Mouse (Mus musculus) CH12.LX (cell line): ENCODE results near the gene Nr1i3. TPM values are rescaled to one million over a fixed set of nuclear protein-coding genes. Genes with fewer than 3 reads are reported as not detected.

Experiments used
- DNase-seq: peaks from one replicate; pipeline ENCODE4 v3.0.0-alpha.2; 2013; ENCODE audit errors: extremely low read depth
- H3K27ac ChIP-seq: 2 replicates; pipeline ENCODE4 v1.5.1; 2012; ENCODE audit warnings: low read depth, mild to moderate bottlenecking, control low read depth, moderate library complexity; ENCODE audit not compliant: insufficient read depth
- H3K27me3 ChIP-seq: replicated peaks from 2 replicates; pipeline ENCODE3; 2012; ENCODE audit warnings: inconsistent platforms
- H3K36me3 ChIP-seq, 2 experiments: replicated peaks in 1 of 2; 2 replicates each; pipeline versions ENCODE3 to v1.6.1; 2012; ENCODE audit warnings: inconsistent platforms in 1 of 2, low read length in 1 of 2, mild to moderate bottlenecking in 1 of 2, mixed read lengths in 1 of 2, moderate library complexity in 1 of 2; ENCODE audit not compliant: control insufficient read depth in 1 of 2, insufficient read depth in 1 of 2
- H3K4me1 ChIP-seq, 2 experiments: 2 replicates each; pipeline ENCODE4 v1.6.1; 2012; ENCODE audit warnings: inconsistent platforms in 1 of 2, moderate library complexity in 1 of 2; ENCODE audit not compliant: insufficient read depth in 2 of 2, control insufficient read depth in 1 of 2
- H3K4me2 ChIP-seq: 2 replicates; pipeline ENCODE4 v1.6.1; 2012; ENCODE audit warnings: low read depth, mild to moderate bottlenecking, control low read depth; ENCODE audit not compliant: poor library complexity, insufficient read depth, severe bottlenecking
- H3K4me3 ChIP-seq, 3 experiments: fragments of 150-350 bp in 1 of 3; sonication (generic) in 1 of 3; replicated peaks in 1 of 3; 2 replicates each; pipeline versions ENCODE3 to v1.5.1; 2011 to 2012; ENCODE audit warnings: low read depth in 2 of 3, low read length in 2 of 3, mild to moderate bottlenecking in 2 of 3, moderate library complexity in 2 of 3, control low read depth in 1 of 3, improper control_type of control experiment in 1 of 3, inconsistent platforms in 1 of 3, mixed read lengths in 1 of 3; ENCODE audit not compliant: poor library complexity in 1 of 3
- H3K79me2 ChIP-seq: replicated peaks from 2 replicates; pipeline ENCODE4 v1.6.1; 2012; ENCODE audit warnings: mild to moderate bottlenecking, moderate library complexity; ENCODE audit not compliant: control insufficient read depth, poor library complexity, insufficient read depth, severe bottlenecking; ENCODE audit errors: extremely low read depth
- H3K9ac ChIP-seq: 2 replicates; pipeline ENCODE4 v1.6.1; 2012; ENCODE audit warnings: low read depth, mild to moderate bottlenecking, control low read depth, moderate library complexity; ENCODE audit not compliant: insufficient read depth
- H3K9me3 ChIP-seq: replicated peaks from 2 replicates; pipeline ENCODE3; 2012; ENCODE audit warnings: low read length, inconsistent platforms, mixed read lengths
- CHD2 ChIP-seq: IDR thresholded peaks from 2 replicates; pipeline ENCODE4 v1.6.1; 2011; ENCODE audit warnings: low read length, improper control_type of control experiment
- E2F4 ChIP-seq: IDR thresholded peaks from 2 replicates; pipeline ENCODE4 v1.6.1; 2011; ENCODE audit warnings: low read depth, low read length, improper control_type of control experiment; ENCODE audit not compliant: insufficient replicate concordance
- ELF1 ChIP-seq: IDR thresholded peaks from 2 replicates; pipeline ENCODE4 v1.6.1; 2014; ENCODE audit warnings: low read depth, mild to moderate bottlenecking, inconsistent platforms, low read length, improper control_type of control experiment
- ETS1 ChIP-seq: conservative IDR thresholded peaks from 2 replicates; pipeline ENCODE4 v1.6.1; 2012; ENCODE audit warnings: low read depth, mild to moderate bottlenecking, inconsistent platforms, low read length, improper control_type of control experiment, moderate library complexity
- IRF4 ChIP-seq: IDR thresholded peaks from 2 replicates; pipeline ENCODE4 v1.6.1; 2014; ENCODE audit warnings: low read depth, mild to moderate bottlenecking, inconsistent platforms, low read length, improper control_type of control experiment
- JUND ChIP-seq: conservative IDR thresholded peaks from 2 replicates; pipeline ENCODE4 v1.6.1; 2011; ENCODE audit warnings: low read depth, low read length, improper control_type of control experiment
- KAT2A ChIP-seq: IDR thresholded peaks from 2 replicates; pipeline ENCODE4 v1.6.1; 2012; ENCODE audit warnings: low read length, improper control_type of control experiment, inconsistent platforms; ENCODE audit not compliant: insufficient replicate concordance
- MAFK ChIP-seq: IDR thresholded peaks from 2 replicates; pipeline ENCODE4 v1.6.1; 2011; ENCODE audit warnings: low read length, improper control_type of control experiment; ENCODE audit not compliant: insufficient replicate concordance
- MEF2A ChIP-seq: IDR thresholded peaks from 2 replicates; pipeline ENCODE4 v1.6.1; 2014; ENCODE audit warnings: low read depth, mild to moderate bottlenecking, inconsistent platforms, low read length, improper control_type of control experiment, borderline replicate concordance
- MXI1 ChIP-seq: IDR thresholded peaks from 2 replicates; pipeline ENCODE4 v1.6.1; 2011; ENCODE audit warnings: mild to moderate bottlenecking, low read depth, low read length, improper control_type of control experiment
- PAX5 ChIP-seq: IDR thresholded peaks from 2 replicates; pipeline ENCODE4 v1.6.1; 2012; ENCODE audit warnings: low read length, inconsistent platforms, mixed read lengths
- POLR2AphosphoS2 ChIP-seq: IDR thresholded peaks from 2 replicates; pipeline ENCODE4 v1.6.1; 2011; ENCODE audit warnings: low read depth, low read length, improper control_type of control experiment
- RAD21 ChIP-seq: IDR thresholded peaks from 2 replicates; pipeline ENCODE4 v1.6.1; 2011; ENCODE audit warnings: low read depth, mild to moderate bottlenecking, low read length, improper control_type of control experiment, moderate library complexity
- RCOR1 ChIP-seq: conservative IDR thresholded peaks from 2 replicates; pipeline ENCODE4 v1.6.1; 2012; ENCODE audit warnings: low read depth, mild to moderate bottlenecking, inconsistent platforms, low read length, improper control_type of control experiment
- SIN3A ChIP-seq: IDR thresholded peaks from 2 replicates; pipeline ENCODE4 v1.6.1; 2012; ENCODE audit warnings: low read length, improper control_type of control experiment, inconsistent platforms
- SMC3 ChIP-seq: IDR thresholded peaks from 2 replicates; pipeline ENCODE4 v1.6.1; 2011; ENCODE audit warnings: low read depth, low read length, improper control_type of control experiment
- TBP ChIP-seq: conservative IDR thresholded peaks from 2 replicates; pipeline ENCODE4 v1.6.1; 2011; ENCODE audit warnings: low read depth, low read length, improper control_type of control experiment
- TCF12 ChIP-seq: IDR thresholded peaks from 2 replicates; pipeline ENCODE4 v1.6.1; 2014; ENCODE audit warnings: low read depth, mild to moderate bottlenecking, inconsistent platforms, low read length, improper control_type of control experiment
- UBTF ChIP-seq: IDR thresholded peaks from 2 replicates; pipeline ENCODE4 v1.6.1; 2012; ENCODE audit warnings: low read depth, mild to moderate bottlenecking, inconsistent platforms, low read length, improper control_type of control experiment, moderate library complexity
- ZC3H11A ChIP-seq: IDR thresholded peaks from 2 replicates; pipeline ENCODE4 v1.6.1; 2012; ENCODE audit warnings: low read depth, mild to moderate bottlenecking, inconsistent platforms, low read length, improper control_type of control experiment
- dilution Hi-C: fragments of 300-500 bp; cut with MboI; formaldehyde crosslinking; loops from 2 replicates; pipeline ENCODE4 v1.14.3; 2020; ENCODE audit warnings: low sequenced_read_pairs; ENCODE audit not compliant: extremely low pct_unique_long_range_greater_than_20kb, extremely low pct_ligation_motif_present
- in situ Hi-C: fragments of 300-500 bp; cut with MboI; formaldehyde crosslinking; loops from 3 replicates; pipeline ENCODE4 v1.14.3; 2019; ENCODE audit warnings: low sequenced_read_pairs, low pct_ligation_motif_present, low pct_unique_long_range_greater_than_20kb, mixed read lengths
- polyA plus RNA-seq: library from polyadenylated mRNA; unstranded; fragments of >175 nt; gene quantifications from 2 replicates; pipeline ENCODE4 v1.2.1, GENCODE M21; 2012; ENCODE audit warnings: low read depth; ENCODE audit not compliant: insufficient read length
- total RNA-seq, 2 experiments: library from RNA; depleted of rRNA; stranded (reverse); fragments of 300-350 nt in 1 of 2; fragments of >200 nt in 1 of 2; gene quantifications; 2 replicates each; pipeline ENCODE4 v1.2.3; 2012 to 2014

The Nr1i3 gene
- total and polyA plus RNA-seq, 3 experiments, result 0.23 to 1.2 TPM; not detected in 1

GRCm38 (mm10) chr1:171190832-171191231 is 22.9 kb upstream of the Nr1i3 start:
- H3K27ac ChIP-seq, result no peak overlapping the region
- H3K4me1 ChIP-seq, result no peaks in the 10 kb centered on the region
- no peak overlapping the region for H3K9ac ChIP-seq
- TF ChIP-seq UBTF (no peak), ZC3H11A (no peak), SMC3 (no peak), JUND (no peak), IRF4 (no peak), RAD21 (no peak), PAX5 (no peak), MAFK (no peak), CHD2 (no peak), KAT2A (no peak), POLR2AphosphoS2 (no peak), MXI1 (no peak), TBP (no peak), TCF12 (no peak), SIN3A (no peak), RCOR1 (no peak), MEF2A (no peak), E2F4 (no peak)
- in situ Hi-C loops, result no loop called here
- no peak overlapping the region for H3K4me3 ChIP-seq
- H3K9me3 ChIP-seq, result no peaks in the 10 kb centered on the region
- DNase-seq, result no peak
- dilution Hi-C loops, result no loop called here
- H3K36me3 ChIP-seq, result no peaks in the 10 kb centered on the region
- H3K27me3 ChIP-seq, result peaks cover 15% of the 10 kb centered on the region
- H3K79me2 ChIP-seq, result no peaks in the 10 kb centered on the region
- no peak overlapping the region for H3K4me2 ChIP-seq

- no peaks in the 10 kb centered on the region for H3K79me2 ChIP-seq
- H3K27ac ChIP-seq, result no peak overlapping the region
- no peaks in the 10 kb centered on the region for H3K4me1 ChIP-seq
- H3K9me3 ChIP-seq, result no peaks in the 10 kb centered on the region
- H3K4me2 ChIP-seq, result no peak overlapping the region
- H3K27me3 ChIP-seq, result peaks cover 28% of the 10 kb centered on the region
- H3K36me3 ChIP-seq, result no peaks in the 10 kb centered on the region
- in situ Hi-C loops, result no loop called here
- TF ChIP-seq ETS1, result no peak
- no peak for TF ChIP-seq ELF1
- TF ChIP-seq, all 38 proteins: peak for 0
- dilution Hi-C loops, result no loop called here
- Histone ChIP-seq H3K4me3 (no peak overlapping the region), H3K9ac (no peak overlapping the region)
- no peak for DNase-seq
Observed at GRCm38 (mm10) chr1:171192283-171192682, 21.5 kb upstream of the Nr1i3 start.
